Comparison of ENCODE assay signal across 9 mouse cellular contexts in genomic region chr7:135487423-135487822, GRCm38 (mm10). TPM values are rescaled to one million over a fixed set of nuclear protein-coding genes. Genes with fewer than 3 reads are reported as not detected.
DNase-seq lines count a peak whose midpoint lies in the region; ATAC-seq and TF ChIP-seq lines count a peak whose summit lies in the region.
"Had no signal": no experiment of that assay in that cellular context is flagged by ENCODE, and none has a peak within 500 bp of the region (broad histone marks: within the 10 kb centered on the region; RNA-seq: fewer than 3 reads in every experiment).

No protein-coding gene starts in this region.

- no peak overlapping the region for H3K4me2 ChIP-seq in lung, embryonic 14.5 days
- H3K4me2 ChIP-seq: heart, embryonic 13.5 days had no signal

- peak; percentile 91 for TF ChIP-seq CTCF in lung, embryonic 14.5 days (IDR thresholded peaks at IDR 0.05; ENCODE audit: low read depth)

- H3K36me3 ChIP-seq in ES-E14 (ENCODE audit: control insufficient read depth, insufficient read depth, low read length, poor library complexity, severe bottlenecking): no peaks in the 10 kb centered on the region
- H3K36me3 ChIP-seq in lung, embryonic 14.5 days (ENCODE audit: insufficient read depth): no peaks in the 10 kb centered on the region
- H3K36me3 ChIP-seq: heart, embryonic 13.5 days had no signal

- no peak overlapping the region for H3K4me3 ChIP-seq in ES-E14 (ENCODE audit: insufficient read depth in 1 of 2, low read depth in 1 of 2, low read length in 2 of 2, poor library complexity in 1 of 2, severe bottlenecking in 1 of 2)
- no peak overlapping the region for H3K4me3 ChIP-seq in lung, embryonic 14.5 days (ENCODE audit: low read depth, low read length)
- H3K4me3 ChIP-seq: heart, embryonic 13.5 days had no signal

- H3K27ac ChIP-seq in ES-E14 (ENCODE audit: insufficient read depth, low read depth, low read length, poor library complexity, severe bottlenecking): no peak overlapping the region
- no peak overlapping the region for H3K27ac ChIP-seq in lung, embryonic 14.5 days (ENCODE audit: low read depth)
- H3K27ac ChIP-seq: heart, embryonic 13.5 days had no signal

- H3K9me3 ChIP-seq in ES-E14 (ENCODE audit: control insufficient read depth, insufficient read depth, low read depth, low read length): no peaks in the 10 kb centered on the region
- H3K9me3 ChIP-seq in lung, embryonic 14.5 days (ENCODE audit: low read depth, low read length): no peaks in the 10 kb centered on the region

- in situ Hi-C loops in ES-E14 (cut with MboI; ENCODE audit: low sequenced_read_pairs in 2 of 2, unreplicated experiment in 2 of 2): loop anchor here in 1 of 2 experiments (5.0 kb wide), 1 partner anchor 80 kb away; no protein-coding TSS in a partner anchor

- 21% methylated on average over 4 of the region's 4 CpGs for WGBS in lung, embryonic 14.5 days

- peak; percentile 41 for DNase-seq in CD4-positive helper T cell, adult 2 months (ENCODE audit: low read depth, low spot score)
- peak; percentile 65 for DNase-seq in ES-E14 (ENCODE audit: low read depth, low spot score)
- peak; percentile 63 for DNase-seq in forelimb bud, embryonic 11.5 days (ENCODE audit: low read depth, low spot score)
- peak; percentile 59 to 80 for DNase-seq in kidney, postnatal 25 days
- peak; percentile 92 for DNase-seq in lung, embryonic 14.5 days
- peak; percentile 59 for DNase-seq in retina, postnatal 7 days (ENCODE audit: low read depth, low spot score)

- ATAC-seq in cerebellum, adult (ENCODE audit: insufficient number of reproducible peaks, low FRiP score, low TSS enrichment): 0 out of 2 replicates have a peak, but pooled peaks have one; percentile 36
- peak; percentile 62; the same call in 1 of the 2 replicates for ATAC-seq in lung, embryonic 14.5 days (ENCODE audit: insufficient read depth)
- ATAC-seq in erythroid progenitor cell, adult 5-6 weeks (replicated peaks; ENCODE audit: low FRiP score, poor library complexity, severe bottlenecking): no peak

- no peak overlapping the region for H3K9ac ChIP-seq in ES-E14 (ENCODE audit: insufficient read depth, low read depth, low read length, poor library complexity, severe bottlenecking)
- no peak overlapping the region for H3K9ac ChIP-seq in lung, embryonic 14.5 days
- H3K9ac ChIP-seq: heart, embryonic 13.5 days had no signal

- H3K27me3 ChIP-seq in lung, embryonic 14.5 days (ENCODE audit: insufficient read depth, low read length): no peaks in the 10 kb centered on the region

- peaks cover 5 to 22% of the 10 kb centered on the region in 2 experiments; a peak in 3 of 4 replicates for H3K4me1 ChIP-seq in ES-E14 (ENCODE audit: control insufficient read depth in 2 of 2, insufficient read depth in 2 of 2, low read length in 2 of 2, poor library complexity in 1 of 2)
- H3K4me1 ChIP-seq in lung, embryonic 14.5 days (ENCODE audit: insufficient read depth): no peaks in the 10 kb centered on the region

TF ChIP-seq in ES-E14, 5 proteins besides CTCF, POLR2A, EP300 and RAD21:
- TF ChIP-seq ZC3H11A (IDR thresholded peaks at IDR 0.05; ENCODE audit: borderline replicate concordance, low read depth, low read length) (peak; percentile 78), CHD2 (IDR thresholded peaks at IDR 0.05; ENCODE audit: low read depth, low read length) (no peak)

RNA-seq across cellular contexts. Expression of gene Clrn3, which starts 41.0 kb away (rescaled TPM):
- total RNA-seq in ES-E14 (2012; rRNA removed): not detected in 2 replicates
- not detected in 2 replicates for polyA plus RNA-seq in lung, embryonic 14.5 days (2014; fragmentation: Nextera tagmentation; extraction: Ambion mirVana)
- total RNA-seq in erythroid progenitor cell, adult 5-6 weeks (2015; ENCODE audit: low replicate concordance): not detected in 2 replicates
- total RNA-seq in erythroid progenitor cell, adult 5-6 weeks (2017; ENCODE audit: low replicate concordance): not detected in 2 replicates
- polyA plus RNA-seq: heart, embryonic 13.5 days had no signal

RNA-seq across cellular contexts. Expression of gene Ptpre, which starts 49.9 kb away (rescaled TPM):
- total RNA-seq in ES-E14 (2012; rRNA removed): 1.1 and 1.3 TPM in 2 replicates
- 2.3 and 2.5 TPM in 2 replicates for polyA plus RNA-seq in lung, embryonic 14.5 days (2014; fragmentation: Nextera tagmentation; extraction: Ambion mirVana)
- total RNA-seq in erythroid progenitor cell, adult 5-6 weeks (2015; ENCODE audit: low replicate concordance): 10.8 and 13.0 TPM in 2 replicates
- 6.1 and 6.3 TPM in 2 replicates for total RNA-seq in erythroid progenitor cell, adult 5-6 weeks (2017; ENCODE audit: low replicate concordance)

Comparison
In these comparisons a context has a peak if more than half of its experiments do, and no peak if none do; other contexts are left out.
1. DNase-seq: peak in every context shown above with its lines; median percentile 92 in lung, embryonic 14.5 days; 70 in kidney, postnatal 25 days; 65 in ES-E14; 63 in forelimb bud, embryonic 11.5 days; 59 in retina, postnatal 7 days; 41 in CD4-positive helper T cell, adult 2 months.